Mouse (Mus musculus) retina, postnatal 1 day (tissue): ENCODE measurements around the gene Plekha6.
A peak's percentile ranks its signal among the peaks of the same experiment; 100 is the strongest.
"Not testable (repeated sequence)": the region's sequence is repeated elsewhere in the genome, so short reads cannot be mapped to it uniquely, and the experiment has no call there.

Experiments
- DNase-seq: peaks from one replicate; pipeline ENCODE4 v3.0.0-alpha.2; 2012

Gene Plekha6

GRCm38 (mm10) chr1:133329638-133329964 lies 165.6 kb downstream of the Plekha6 start:
- DNase-seq, result no peak

DNA sequence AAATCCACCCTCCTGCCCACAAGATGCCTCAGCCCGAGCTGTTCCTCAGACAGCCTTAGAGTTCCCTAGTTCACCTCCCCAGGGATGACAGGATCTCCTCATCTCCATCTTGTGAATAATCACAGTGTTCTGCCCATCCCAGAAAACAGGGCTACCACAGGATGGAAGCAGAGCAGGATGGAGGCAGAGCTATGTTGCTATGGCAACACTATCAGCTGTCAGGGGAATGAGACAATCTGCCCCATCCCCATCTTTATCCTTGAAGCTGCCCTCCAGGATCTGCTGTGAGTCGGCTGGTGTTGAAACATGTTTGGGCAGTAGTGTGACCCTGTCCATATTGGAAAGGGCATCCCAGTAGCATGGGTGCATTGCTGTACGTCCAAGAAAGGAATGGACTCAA lies 167.1 kb downstream of the Plekha6 start:
- peak; percentile 55 for DNase-seq

GRCm38 (mm10) chr1:133332656-133333430 lies 168.8 kb downstream of the Plekha6 start:
- no peak for DNase-seq

DNA sequence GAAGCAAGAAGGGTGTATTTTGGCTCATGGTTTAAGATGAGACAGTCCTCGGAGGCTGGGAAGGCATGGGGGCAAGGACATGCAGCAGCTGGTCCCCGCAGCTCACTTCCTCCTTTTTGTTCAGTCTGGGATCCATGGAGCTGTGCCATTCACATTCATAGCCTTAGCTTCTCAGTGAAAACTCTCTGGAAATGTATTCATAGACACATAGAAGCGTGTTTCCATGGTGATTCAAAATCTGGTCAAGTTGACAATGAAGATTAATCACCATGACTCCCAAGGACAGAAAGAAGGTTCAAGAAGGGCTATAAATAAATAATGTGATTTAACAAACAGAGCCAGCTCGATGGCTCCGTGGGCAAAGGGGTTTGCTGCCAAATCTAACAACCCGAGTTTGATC lies 169.9 kb downstream of the Plekha6 start:
- DNase-seq, result no peak

DNA sequence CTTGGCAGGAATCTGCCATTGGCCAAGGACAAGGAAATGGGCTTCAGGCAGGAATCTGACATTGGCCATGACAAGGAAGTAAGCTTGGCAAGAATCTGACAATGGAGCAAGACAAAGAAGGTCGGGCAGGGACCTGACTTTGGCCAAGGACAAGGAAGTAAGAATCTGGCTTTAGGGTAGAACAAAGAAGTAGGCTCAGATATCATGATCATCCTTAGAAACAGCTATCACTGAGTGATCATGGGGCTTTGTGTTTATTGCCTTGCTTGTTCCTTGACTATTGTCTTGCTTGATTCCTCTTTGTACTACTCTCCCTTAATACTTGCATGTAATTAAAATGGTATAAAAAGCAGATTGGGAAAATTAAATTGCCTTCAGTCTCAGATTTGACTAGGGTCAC lies 176.4 kb downstream of the Plekha6 start:
- not testable (repeated sequence) for DNase-seq

DNA sequence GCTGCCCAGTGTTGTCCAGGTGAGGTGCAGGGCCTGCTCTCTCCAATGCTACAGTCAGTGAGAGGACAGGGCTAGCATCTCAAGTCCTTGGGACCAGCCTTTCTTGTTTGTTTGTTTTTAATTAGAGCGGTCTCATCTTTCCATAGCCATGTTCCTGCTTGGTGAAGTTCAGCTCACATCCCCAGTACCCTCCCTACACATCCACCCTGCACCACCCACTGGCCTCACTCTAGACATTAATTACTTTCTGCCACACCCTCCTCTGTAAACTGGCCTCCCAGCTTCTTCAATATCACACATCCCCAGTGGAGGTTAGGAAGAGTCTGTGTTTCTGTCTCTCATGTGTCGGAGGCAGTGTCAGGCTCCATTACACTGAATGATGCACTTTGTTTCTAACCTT lies 180.3 kb downstream of the Plekha6 start:
- no peak for DNase-seq

DNA sequence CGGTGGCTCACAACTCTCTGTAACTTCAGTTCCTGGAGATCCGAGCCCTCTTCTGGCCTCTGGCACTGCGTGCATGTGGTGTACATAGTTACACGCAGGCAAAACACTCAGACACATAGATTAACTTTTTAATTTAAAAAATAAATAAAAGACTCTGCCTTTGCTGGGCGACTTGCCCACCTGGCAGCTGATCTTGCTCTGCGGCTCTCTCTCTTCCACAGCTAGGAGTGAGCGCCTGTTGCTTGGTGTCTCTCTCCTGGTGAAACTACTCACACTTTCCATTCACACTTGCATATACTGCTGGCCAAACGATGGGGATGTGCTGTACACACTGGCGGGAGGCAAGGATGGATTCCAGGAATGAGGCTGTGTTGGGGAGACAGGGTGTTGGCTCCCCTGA lies 182.5 kb downstream of the Plekha6 start:
- DNase-seq, result no peak

- no peak for DNase-seq
Measured at GRCm38 (mm10) chr1:133347226-133347625, 183.2 kb downstream of the Plekha6 start.

DNA sequence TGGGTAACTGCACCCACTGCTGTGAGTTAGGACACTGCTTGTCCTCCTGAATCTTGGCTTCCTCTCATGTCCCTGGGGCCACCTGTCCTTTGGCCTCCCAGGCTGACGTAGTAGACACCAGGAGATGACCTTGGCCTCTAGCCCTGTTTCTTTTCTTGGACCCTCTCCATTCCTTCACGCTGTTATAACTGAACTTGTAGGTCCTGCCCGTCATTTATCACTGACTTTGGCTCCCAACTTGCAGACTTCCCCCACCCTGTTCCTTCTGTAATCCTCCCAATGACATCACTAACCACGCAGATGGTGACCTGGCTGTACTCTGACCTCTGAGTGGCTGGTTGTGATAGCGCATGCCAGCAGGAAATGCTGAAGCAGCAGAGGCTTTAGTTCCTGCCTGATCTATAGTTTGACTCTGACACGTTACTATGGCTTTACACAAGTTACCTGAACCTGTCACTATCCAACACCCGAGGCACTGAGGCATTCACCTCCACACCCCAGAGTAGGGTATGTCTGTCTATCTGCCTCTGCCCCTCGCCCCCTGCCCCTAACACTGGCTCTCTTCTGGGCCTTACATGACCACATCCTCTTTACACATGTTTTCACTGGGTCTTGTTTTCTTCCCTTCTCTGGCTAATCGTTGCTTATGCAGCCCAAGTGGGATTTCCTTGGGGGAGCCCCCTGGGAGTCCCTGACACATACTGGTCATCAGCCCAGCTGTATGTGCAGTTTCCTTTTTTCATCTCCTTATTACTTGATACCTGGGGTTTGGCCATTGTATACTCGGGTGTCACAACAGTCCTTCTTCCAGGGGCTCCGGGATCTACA lies 183.9 kb downstream of the Plekha6 start:
- no peak for DNase-seq

- no peak for DNase-seq
Measured at GRCm38 (mm10) chr1:133350210-133350609, 186.2 kb downstream of the Plekha6 start, which contains the start of gene Ren1. Gene Ren1 (plus strand): TSS chr1:133350510.

GRCm38 (mm10) chr1:133351762-133352161 lies 187.8 kb downstream of the Plekha6 start:
- DNase-seq, result no peak
